25 mouse cellular contexts compared by ENCODE assay signal in genomic region chr8:70894385-70894720, GRCm38 (mm10). TPM values are rescaled to one million over a fixed set of nuclear protein-coding genes. Genes with fewer than 3 reads are reported as not detected.
DNase-seq lines count a peak whose midpoint lies in the region; ATAC-seq and TF ChIP-seq lines count a peak whose summit lies in the region.
"Had no signal": no experiment of that assay in that cellular context is flagged by ENCODE, and none has a peak within 500 bp of the region (broad histone marks: within the 10 kb centered on the region; RNA-seq: fewer than 3 reads in every experiment).

No protein-coding gene starts in this region.

- H3K27me3 ChIP-seq in midbrain, embryonic 10.5 days (ENCODE audit: low read depth, poor library complexity, severe bottlenecking): peaks cover 58% of the 10 kb centered on the region
- peaks cover 54% of the 10 kb centered on the region for H3K27me3 ChIP-seq in midbrain, embryonic 13.5 days
- peaks cover 36% of the 10 kb centered on the region for H3K27me3 ChIP-seq in E14TG2a.4 (ENCODE audit: insufficient read depth, low read length)

- in situ Hi-C loops in ES-E14 (cut with MboI; ENCODE audit: low sequenced_read_pairs in 2 of 2, unreplicated experiment in 2 of 2): no loop called here

- H3K4me2 ChIP-seq in midbrain, embryonic 13.5 days (replicated peaks): no peak overlapping the region
- H3K4me2 ChIP-seq: embryonic facial prominence, embryonic 12.5 days; forebrain, embryonic 12.5 days; hindbrain, embryonic 12.5 days had no signal

- no peak for TF ChIP-seq CTCF in E14TG2a.4 (conservative IDR thresholded peaks at IDR 0.05; ENCODE audit: low read length)

- peaks cover 35% of the 10 kb centered on the region for H3K36me3 ChIP-seq in midbrain, embryonic 10.5 days
- peaks cover 35% of the 10 kb centered on the region for H3K36me3 ChIP-seq in midbrain, embryonic 13.5 days
- H3K36me3 ChIP-seq in E14TG2a.4 (ENCODE audit: insufficient read depth, low read length) (peaks cover 32% of the 10 kb centered on the region), ES-E14 (ENCODE audit: control insufficient read depth, insufficient read depth, low read length, poor library complexity, severe bottlenecking) (peaks cover 30% of the 10 kb centered on the region)

- WGBS in midbrain, embryonic 10.5 days: 69% methylated on average over 2 of the region's 2 CpGs
- WGBS in midbrain, embryonic 13.5 days: 73% methylated on average over 2 of the region's 2 CpGs

- peaks cover 41% of the 10 kb centered on the region for H3K4me1 ChIP-seq in midbrain, embryonic 10.5 days
- H3K4me1 ChIP-seq in midbrain, embryonic 13.5 days (replicated peaks): peaks cover 33% of the 10 kb centered on the region
- H3K4me1 ChIP-seq in E14TG2a.4 (replicated peaks; ENCODE audit: low read depth, low read length): peaks cover 60% of the 10 kb centered on the region
- H3K4me1 ChIP-seq in ES-E14 (ENCODE audit: control insufficient read depth in 2 of 2, insufficient read depth in 2 of 2, low read length in 2 of 2, poor library complexity in 1 of 2): peaks cover 4 to 20% of the 10 kb centered on the region in 2 experiments; a peak in 3 of 4 replicates

- no peak for DNase-seq in midbrain, embryonic 10.5 days (ENCODE audit: low spot score)
- no peak for DNase-seq in ES-E14 (ENCODE audit: low read depth, low spot score)
- DNase-seq in gastrocnemius, adult 18-20 months (ENCODE audit: low spot score): no peak
- DNase-seq: adrenal gland, adult 8-10 months; B cell, adult 2 months; cerebellum, adult 11-12 months; cerebellum, adult 9-10 months; cerebellum, postnatal 25 days; forebrain, postnatal 0 days; gastrocnemius, postnatal 36 days; heart, adult 11 months; heart, postnatal 10 days; heart, postnatal 4 days had no signal

- no peak for ATAC-seq in midbrain, embryonic 13.5 days
- ATAC-seq in monocyte, adult 5-6 weeks (replicated peaks; ENCODE audit: insufficient number of reproducible peaks, low FRiP score, low TSS enrichment, poor library complexity, severe bottlenecking): no peak
- ATAC-seq: CD4-positive, CD25-positive, alpha-beta regulatory T cell, adult 4 months; forebrain, postnatal 0 days; hindbrain, embryonic 16.5 days; inflammation-experienced regulatory T-cells, adult 6 months had no signal

- H3K9me3 ChIP-seq in midbrain, embryonic 10.5 days (replicated peaks): no peaks in the 10 kb centered on the region
- H3K9me3 ChIP-seq in midbrain, embryonic 13.5 days: no peaks in the 10 kb centered on the region
- no peaks in the 10 kb centered on the region for H3K9me3 ChIP-seq in E14TG2a.4 (ENCODE audit: low read length)
- H3K9me3 ChIP-seq in ES-E14 (ENCODE audit: control insufficient read depth, insufficient read depth, low read depth, low read length): no peaks in the 10 kb centered on the region
- H3K9me3 ChIP-seq: embryonic facial prominence, embryonic 12.5 days; forebrain, embryonic 12.5 days; heart, embryonic 10.5 days; hindbrain, embryonic 12.5 days had no signal

- no peak overlapping the region for H3K27ac ChIP-seq in midbrain, embryonic 10.5 days (replicated peaks)
- H3K27ac ChIP-seq in midbrain, embryonic 13.5 days: no peak overlapping the region
- no peak overlapping the region for H3K27ac ChIP-seq in ES-E14 (ENCODE audit: insufficient read depth, low read depth, low read length, poor library complexity, severe bottlenecking)
- H3K27ac ChIP-seq: embryonic facial prominence, embryonic 12.5 days; forebrain, embryonic 12.5 days; heart, embryonic 10.5 days; hindbrain, embryonic 12.5 days had no signal

- H3K4me3 ChIP-seq in midbrain, embryonic 10.5 days: 0 out of 2 replicates have a peak overlapping the region, but pooled peaks have one; percentile 46
- no peak overlapping the region for H3K4me3 ChIP-seq in midbrain, embryonic 13.5 days (replicated peaks)
- peak overlapping the region; percentile 91 for H3K4me3 ChIP-seq in E14TG2a.4 (replicated peaks; ENCODE audit: low read length)
- no peak overlapping the region for H3K4me3 ChIP-seq in ES-E14 (ENCODE audit: insufficient read depth in 1 of 2, low read depth in 1 of 2, low read length in 2 of 2, poor library complexity in 1 of 2, severe bottlenecking in 1 of 2)
- H3K4me3 ChIP-seq: embryonic facial prominence, embryonic 12.5 days; forebrain, embryonic 12.5 days; heart, embryonic 10.5 days; hindbrain, embryonic 12.5 days had no signal

- H3K9ac ChIP-seq in midbrain, embryonic 13.5 days (replicated peaks): no peak overlapping the region
- no peak overlapping the region for H3K9ac ChIP-seq in ES-E14 (ENCODE audit: insufficient read depth, low read depth, low read length, poor library complexity, severe bottlenecking)
- H3K9ac ChIP-seq: embryonic facial prominence, embryonic 12.5 days; forebrain, embryonic 12.5 days; forebrain, postnatal 0 days; hindbrain, embryonic 12.5 days had no signal

TF ChIP-seq in ES-E14, 5 proteins besides CTCF, POLR2A, EP300 and RAD21:
- peak; percentile 78 for TF ChIP-seq CHD2 (IDR thresholded peaks at IDR 0.05; ENCODE audit: low read depth, low read length)
- TF ChIP-seq ZC3H11A (IDR thresholded peaks at IDR 0.05; ENCODE audit: borderline replicate concordance, low read depth, low read length): no peak
- TF ChIP-seq ZNF384 (IDR thresholded peaks at IDR 0.05; ENCODE audit: low read depth, low read length): no peak

RNA-seq across cellular contexts. Expression of gene Slc5a5, which starts 1.8 kb away (rescaled TPM):
- 0.42 and 0.63 TPM in 2 replicates for polyA plus RNA-seq in midbrain, embryonic 10.5 days (2016; fragmentation: Nextera tagmentation; extraction: Ambion mirVana)
- polyA plus RNA-seq in midbrain, embryonic 13.5 days (2015; fragmentation: Nextera tagmentation; extraction: Ambion mirVana): 0.67 and 0.73 TPM in 2 replicates
- 2.5 and 3.4 TPM in 2 replicates for total RNA-seq in ES-E14 (2012; rRNA removed)
- not detected in 3 replicates for total RNA-seq in monocyte, adult 5-6 weeks (2017)
- total RNA-seq in gastrocnemius, adult 18-20 months (2021): under 1 TPM in 1 of 2 experiments, not detected in 1; 0.07 TPM
- total RNA-seq: adrenal gland, adult 8-10 months; gastrocnemius, adult 8-10 months had no signal
- polyA plus RNA-seq: CD4-positive, CD25-positive, alpha-beta regulatory T cell, adult 4 months; heart, embryonic 14.5 days; inflammation-experienced regulatory T-cells, adult 6 months had no signal

RNA-seq across cellular contexts. Expression of gene Rpl18a, which starts 2.9 kb away (rescaled TPM):
- 3,389 and 3,784 TPM in 2 replicates for polyA plus RNA-seq in midbrain, embryonic 10.5 days (2016; fragmentation: Nextera tagmentation; extraction: Ambion mirVana)
- 2,682 and 2,717 TPM in 2 replicates for polyA plus RNA-seq in midbrain, embryonic 13.5 days (2015; fragmentation: Nextera tagmentation; extraction: Ambion mirVana)
- total RNA-seq in ES-E14 (2012; rRNA removed): 2,806 and 2,972 TPM in 2 replicates
- 1,371 to 1,607 TPM (median 1,447 TPM) in 3 replicates for total RNA-seq in monocyte, adult 5-6 weeks (2017)
- 1,000 to 10,000 TPM; 1,014 to 1,053 TPM for total RNA-seq in gastrocnemius, adult 18-20 months (2021)

RNA-seq across cellular contexts. Expression of gene Map1s, which starts 11.4 kb away (rescaled TPM):
- 69.4 and 74.0 TPM in 2 replicates for polyA plus RNA-seq in midbrain, embryonic 10.5 days (2016; fragmentation: Nextera tagmentation; extraction: Ambion mirVana)
- 61.0 and 62.5 TPM in 2 replicates for polyA plus RNA-seq in midbrain, embryonic 13.5 days (2015; fragmentation: Nextera tagmentation; extraction: Ambion mirVana)
- total RNA-seq in ES-E14 (2012; rRNA removed): 53.4 and 60.8 TPM in 2 replicates
- 13.9 to 21.9 TPM (median 17.2 TPM) in 3 replicates for total RNA-seq in monocyte, adult 5-6 weeks (2017)
- total RNA-seq in gastrocnemius, adult 18-20 months (2021): 10 to 100 TPM in 1 of 2 experiments, 1 to 10 TPM in 1; 9.4 to 13.7 TPM

RNA-seq across cellular contexts. Expression of gene Ccdc124, which starts 20.6 kb away (rescaled TPM):
- 180 and 183 TPM in 2 replicates for polyA plus RNA-seq in midbrain, embryonic 10.5 days (2016; fragmentation: Nextera tagmentation; extraction: Ambion mirVana)
- 160 TPM in 2 replicates for polyA plus RNA-seq in midbrain, embryonic 13.5 days (2015; fragmentation: Nextera tagmentation; extraction: Ambion mirVana)
- 52.5 and 82.3 TPM in 2 replicates for total RNA-seq in ES-E14 (2012; rRNA removed)
- total RNA-seq in monocyte, adult 5-6 weeks (2017): 32.1 to 34.0 TPM (median 32.6 TPM) in 3 replicates
- 10 to 100 TPM; 72.6 to 76.5 TPM for total RNA-seq in gastrocnemius, adult 18-20 months (2021)

RNA-seq across cellular contexts. Expression of gene Kcnn1, which starts 31.3 kb away (rescaled TPM):
- polyA plus RNA-seq in midbrain, embryonic 10.5 days (2016; fragmentation: Nextera tagmentation; extraction: Ambion mirVana): 9.1 and 13.4 TPM in 2 replicates
- polyA plus RNA-seq in midbrain, embryonic 13.5 days (2015; fragmentation: Nextera tagmentation; extraction: Ambion mirVana): 19.6 and 26.9 TPM in 2 replicates
- total RNA-seq in ES-E14 (2012; rRNA removed): 3.7 and 6.6 TPM in 2 replicates
- not detected in 3 replicates for total RNA-seq in monocyte, adult 5-6 weeks (2017)
- total RNA-seq in gastrocnemius, adult 18-20 months (2021): 10 to 100 TPM; 18.2 to 21.1 TPM
- polyA plus RNA-seq: CD4-positive, CD25-positive, alpha-beta regulatory T cell, adult 4 months; inflammation-experienced regulatory T-cells, adult 6 months had no signal

Comparison
In these comparisons a context has a peak if more than half of its experiments do, and no peak if none do; other contexts are left out.
1. H3K4me3 ChIP-seq: peak in midbrain, embryonic 10.5 days (single experiment) and E14TG2a.4 (single experiment); none in midbrain, embryonic 13.5 days (single experiment) and ES-E14 (0 of 2).